Mouse (Mus musculus): ENCODE measurements around the gene Gfer.

DNA sequence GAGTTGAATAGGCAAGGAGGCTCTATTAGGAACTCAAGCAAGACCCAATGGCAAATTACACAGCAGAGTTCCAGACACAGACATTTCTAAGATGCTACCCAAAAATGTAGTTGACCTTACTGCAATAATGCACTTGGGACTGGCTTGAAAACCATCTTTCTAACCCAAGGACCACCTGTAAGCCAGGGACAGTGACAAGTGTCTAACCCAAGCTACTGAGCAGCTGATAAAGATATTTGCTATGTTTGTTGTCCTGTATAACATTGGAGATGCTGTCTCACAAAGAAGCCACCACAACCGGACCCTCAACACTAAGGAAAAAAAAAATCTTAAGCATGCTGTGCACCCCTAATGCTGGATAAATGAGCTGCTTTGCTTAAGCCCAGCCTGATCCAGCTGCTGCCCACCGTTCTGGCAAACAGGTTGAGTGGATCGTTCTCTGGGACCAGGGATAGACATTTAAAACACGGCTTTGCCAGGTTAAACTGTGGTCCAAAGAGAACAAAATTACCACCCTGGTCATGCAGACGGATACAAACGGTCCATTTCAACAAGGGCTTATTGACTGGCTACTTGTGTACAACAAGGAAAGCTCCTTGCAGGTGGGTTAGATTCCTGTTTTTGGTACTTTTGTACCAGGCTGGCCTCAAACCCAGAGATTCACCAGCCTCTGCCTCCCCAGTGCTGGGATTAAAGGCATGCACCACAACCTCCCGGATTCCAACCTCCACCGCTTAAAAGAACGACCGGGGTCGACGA lies 27.3 kb upstream of the Gfer start:
- no peak for TF ChIP-seq GATA1 (IDR thresholded peaks at IDR 0.05; ENCODE audit: low read length)
- no peak for TF ChIP-seq TAL1 (IDR thresholded peaks at IDR 0.05; ENCODE audit: low read length)

Measured in erythroblast, embryonic 14.5 days (primary cell).